Mouse (Mus musculus): ENCODE measurements at regions not wholly inside any gene's neighbourhood (a gene's known extent, or its start where the extent isn't known, plus 50 kb on each side); places are given as distances from the start of the nearest gene placed in this dataset.
A peak's percentile ranks its signal among the peaks of the same experiment; 100 is the strongest.

- DNase-seq: no peak
- intact Hi-C loops (cut with DNase I): no loop called here
These were observed 147.9 kb downstream of the Chst1 start for GRCm38 (mm10) chr2:92747406-92747805.

DNA sequence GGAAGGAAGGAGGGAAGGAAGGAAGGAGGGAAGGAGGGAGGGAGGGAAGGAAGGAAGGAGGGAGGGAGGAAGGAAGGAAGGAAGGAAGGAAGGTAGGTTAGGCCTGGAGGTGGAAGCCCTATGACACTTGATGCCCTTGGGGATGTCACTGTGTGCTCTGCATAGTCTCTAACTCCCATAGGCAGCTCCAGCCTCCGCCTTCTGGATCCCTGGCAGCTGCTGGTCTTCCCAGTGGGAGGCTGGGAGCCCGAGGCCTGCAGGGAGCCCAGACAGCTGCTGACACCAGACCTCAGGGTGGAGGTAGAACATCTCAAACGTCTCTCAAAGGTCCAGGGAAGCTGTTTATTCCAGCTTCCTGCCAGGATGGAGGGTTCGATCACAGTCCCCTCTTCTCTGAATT lies 150.6 kb downstream of the Chst1 start:
- intact Hi-C loops (cut with DNase I): loop anchor here (5.0 kb wide), 2 partner anchors 52 to 263 kb away; no protein-coding TSS in a partner anchor

DNA sequence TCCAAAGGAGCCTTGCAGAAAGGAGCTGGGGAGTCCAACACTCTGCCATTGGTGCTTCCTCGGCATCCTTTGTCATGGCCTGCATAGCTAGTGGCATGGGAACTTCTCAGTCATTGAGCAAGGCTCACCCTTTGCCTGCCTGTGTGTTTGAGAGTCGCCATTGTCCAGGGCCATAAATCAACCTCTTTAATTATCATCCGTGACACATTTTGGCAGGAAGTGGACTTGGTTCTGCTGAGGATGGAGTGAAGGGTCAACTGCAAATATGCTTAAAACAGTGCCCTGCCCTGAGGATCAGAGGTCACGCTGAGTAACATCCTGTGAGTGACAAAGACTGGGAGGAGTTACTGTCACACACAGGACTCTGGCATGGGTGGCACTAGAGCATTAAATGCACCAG lies 151.2 kb downstream of the Chst1 start:
- intact Hi-C loops (cut with DNase I): loop anchor here (5.0 kb wide), 2 partner anchors 52 to 263 kb away; no protein-coding TSS in a partner anchor
- no peak for DNase-seq

More for the DNA sequence above, 150.6 kb downstream of the Chst1 start:
- no peak for DNase-seq

DNA sequence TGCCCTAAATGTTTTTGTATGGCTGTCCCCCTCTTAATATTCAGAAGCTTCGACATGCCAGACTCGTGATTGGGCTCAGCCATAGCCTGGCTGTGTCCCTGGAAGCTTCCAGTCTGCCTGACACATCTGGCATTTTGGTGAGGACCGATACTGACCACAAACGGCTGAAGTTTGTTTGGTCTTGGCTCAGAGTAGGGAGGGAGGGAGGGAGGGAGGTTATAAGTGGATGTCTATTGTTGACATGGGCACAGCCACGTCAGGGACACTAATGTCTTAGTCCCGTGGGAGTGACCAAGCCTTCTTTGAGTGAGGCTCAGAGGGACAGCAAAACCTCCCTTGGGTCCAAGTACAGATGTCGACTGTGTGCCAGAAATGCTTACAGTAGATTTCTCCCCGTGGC lies 151.7 kb downstream of the Chst1 start:
- intact Hi-C loops (cut with DNase I): loop anchor here (5.0 kb wide), 2 partner anchors 51 to 264 kb away; no protein-coding TSS in a partner anchor
- no peak for DNase-seq

GRCm38 (mm10) chr2:92752156-92752555 lies 152.6 kb downstream of the Chst1 start:
- intact Hi-C loops (cut with DNase I): loop anchor here (5.0 kb wide), 2 partner anchors 50 to 265 kb away; no protein-coding TSS in a partner anchor
- DNase-seq: no peak

DNA sequence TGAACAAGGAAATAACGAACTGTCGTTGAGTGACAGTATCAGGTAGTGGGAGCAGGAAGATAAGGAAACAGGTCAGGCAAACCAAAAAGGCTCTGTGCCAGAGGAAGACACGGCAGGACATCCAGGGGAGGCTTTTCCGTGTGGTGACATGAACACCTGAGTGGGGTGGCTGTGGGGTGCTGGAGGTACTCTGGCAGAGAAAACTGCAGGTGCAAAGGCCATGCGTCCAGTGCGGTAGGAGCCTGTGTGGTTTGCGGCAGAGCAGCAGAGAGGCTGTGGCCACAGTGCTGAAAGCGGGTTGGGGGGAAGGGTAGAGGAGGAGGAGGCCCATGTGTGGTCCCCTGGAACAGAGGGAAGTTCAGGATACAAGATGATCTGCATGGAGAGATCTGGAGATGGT lies 153.3 kb downstream of the Chst1 start:
- DNase-seq: no peak
- intact Hi-C loops (cut with DNase I): loop anchor here (5.0 kb wide), 2 partner anchors 50 to 265 kb away; no protein-coding TSS in a partner anchor

- intact Hi-C loops (cut with DNase I): loop anchor here (5.0 kb wide), 2 partner anchors 48 to 267 kb away; no protein-coding TSS in a partner anchor
- no peak for DNase-seq
These were observed 155.2 kb downstream of the Chst1 start for GRCm38 (mm10) chr2:92754505-92755280.

GRCm38 (mm10) chr2:92756491-92756890 lies 157.0 kb downstream of the Chst1 start:
- intact Hi-C loops (cut with DNase I): no loop called here
- DNase-seq: no peak

DNA sequence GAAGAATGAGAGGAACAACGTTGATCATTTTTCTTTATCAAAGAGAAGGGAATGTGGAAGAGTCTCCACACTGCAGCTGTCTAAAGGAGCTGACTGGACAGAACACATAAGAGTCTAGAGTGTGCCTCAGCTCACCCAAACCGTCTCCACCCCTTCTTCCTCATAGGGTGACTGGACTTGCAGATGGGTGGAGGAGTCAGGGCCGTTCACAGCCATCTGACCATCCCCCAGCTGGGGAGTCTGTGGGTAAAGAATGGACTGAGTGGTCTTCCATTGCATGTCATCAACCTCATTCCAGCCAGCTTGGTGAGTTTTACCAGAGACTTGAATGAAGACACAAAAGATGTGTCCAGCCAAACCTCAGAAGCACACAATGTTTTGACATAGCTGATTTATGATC lies 156.1 kb upstream of the Syt13 start:
- intact Hi-C loops (cut with DNase I): no loop called here
- DNase-seq: no peak

GRCm38 (mm10) chr2:92763881-92764635 lies 150.8 kb upstream of the Syt13 start:
- intact Hi-C loops (cut with DNase I): no loop called here
- DNase-seq: no peak

GRCm38 (mm10) chr2:92767476-92768005 lies 147.4 kb upstream of the Syt13 start:
- intact Hi-C loops (cut with DNase I): no loop called here
- no peak for DNase-seq

DNA sequence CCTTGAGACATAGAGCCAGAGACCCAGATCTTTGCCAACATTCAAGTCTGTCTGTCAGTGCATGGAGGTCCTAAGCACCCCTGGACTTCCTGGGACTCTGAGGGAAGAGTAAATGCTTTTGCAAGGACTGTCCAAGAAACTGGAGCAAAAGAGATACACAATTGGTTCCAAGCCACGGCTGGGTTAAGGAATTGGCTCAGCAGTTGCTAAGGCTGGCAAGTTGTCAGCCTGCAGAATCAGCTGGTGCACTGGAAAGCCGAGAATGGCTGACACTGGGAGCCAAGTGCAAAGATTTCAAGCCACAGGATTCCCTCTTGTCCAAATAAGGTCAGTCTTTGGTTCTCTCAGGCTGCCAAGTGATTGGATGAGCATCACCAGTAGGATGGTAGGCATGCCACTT lies 146.8 kb upstream of the Syt13 start:
- intact Hi-C loops (cut with DNase I): no loop called here
- peak; percentile 44 to 64 for DNase-seq

DNA sequence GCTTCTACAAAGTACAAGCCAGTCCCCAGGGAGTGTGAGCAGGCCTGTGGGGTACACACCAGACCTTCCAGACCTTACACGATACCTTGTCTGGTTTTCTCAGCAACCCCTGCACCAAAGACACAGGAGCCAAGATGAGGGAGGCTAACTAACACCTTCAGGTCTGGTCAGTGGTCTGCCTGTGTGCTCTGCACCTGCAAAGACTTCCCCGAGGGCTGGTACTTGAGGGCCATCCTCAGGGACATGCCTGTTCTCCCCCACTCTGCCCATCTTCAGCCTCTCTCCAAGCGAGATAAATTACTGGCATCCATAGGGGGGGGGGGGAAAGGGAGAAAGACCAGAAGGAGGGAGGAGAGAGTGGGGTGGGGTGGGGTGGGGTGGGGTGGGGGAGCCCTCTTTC lies 145.8 kb upstream of the Syt13 start:
- intact Hi-C loops (cut with DNase I): no loop called here

DNA sequence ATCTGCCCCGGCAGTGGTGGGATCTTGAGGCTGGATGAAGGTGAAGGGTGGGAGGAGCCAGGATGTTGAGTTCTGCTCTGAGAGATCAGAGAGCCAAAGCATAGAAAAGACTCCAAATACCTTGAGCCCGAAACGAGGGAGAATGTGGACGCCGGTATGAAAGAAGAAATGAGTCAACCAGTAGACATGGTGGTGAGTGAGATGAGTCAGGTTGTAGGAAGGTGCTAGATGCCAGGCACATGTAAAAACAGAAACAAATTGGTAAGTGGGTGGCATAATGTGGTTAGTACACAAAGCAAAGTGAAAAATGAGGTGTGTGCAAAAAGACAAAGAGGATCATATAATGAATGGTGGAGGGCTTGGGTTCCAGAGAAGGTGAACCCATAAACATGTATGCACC lies 144.8 kb upstream of the Syt13 start:
- DNase-seq: no peak
- intact Hi-C loops (cut with DNase I): no loop called here

More for the DNA sequence above, 145.8 kb upstream of the Syt13 start:
- no peak for DNase-seq

- DNase-seq: no peak
- intact Hi-C loops (cut with DNase I): no loop called here
These were observed 142.3 kb upstream of the Syt13 start for GRCm38 (mm10) chr2:92772623-92773022.

- intact Hi-C loops (cut with DNase I): no loop called here
- no peak for DNase-seq
These were observed 138.4 kb upstream of the Syt13 start for GRCm38 (mm10) chr2:92776497-92776896.

GRCm38 (mm10) chr2:92779101-92779500 lies 135.8 kb upstream of the Syt13 start:
- DNase-seq: no peak
- intact Hi-C loops (cut with DNase I): no loop called here

DNA sequence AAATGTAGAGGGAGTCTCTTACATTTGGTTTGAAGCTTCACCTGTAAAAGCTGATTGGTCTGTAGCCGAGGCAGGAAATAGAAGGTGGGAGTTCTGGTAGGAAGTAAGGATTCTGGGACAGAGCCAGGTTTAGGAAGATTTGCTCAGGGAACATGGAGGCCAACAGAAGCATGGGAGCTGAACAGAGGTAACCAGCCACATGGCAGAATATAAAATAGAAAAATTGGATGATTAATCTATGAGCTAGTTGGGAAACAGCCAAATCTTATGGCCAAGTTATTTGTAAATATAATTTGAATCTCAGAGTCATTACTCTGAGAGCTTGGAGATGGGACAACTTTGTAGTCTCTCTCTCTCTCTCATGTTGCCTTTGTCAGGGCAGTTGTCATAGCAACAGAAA lies 134.9 kb upstream of the Syt13 start:
- DNase-seq: no peak
- intact Hi-C loops (cut with DNase I): no loop called here

DNA sequence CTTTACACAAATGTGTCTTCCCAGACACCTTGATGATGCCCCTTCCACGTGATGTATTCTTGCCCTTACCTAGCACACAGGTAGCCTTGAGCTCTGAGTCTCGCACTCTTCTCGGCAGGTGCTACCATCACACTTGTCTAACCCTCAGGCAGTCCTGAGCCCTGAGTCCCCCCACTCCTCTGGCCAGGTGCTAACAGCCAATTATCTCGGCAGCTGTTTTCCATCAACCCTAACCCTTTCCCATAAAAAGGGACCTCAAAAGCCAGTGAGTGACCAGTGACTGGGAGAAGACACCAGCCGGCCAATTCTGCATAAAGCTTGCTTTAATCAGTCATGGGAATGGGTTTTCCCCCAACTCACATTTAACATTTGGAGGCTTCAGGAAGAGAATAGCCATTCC lies 133.4 kb upstream of the Syt13 start:
- no peak for DNase-seq
- intact Hi-C loops (cut with DNase I): no loop called here

GRCm38 (mm10) chr2:92782621-92783020 lies 132.3 kb upstream of the Syt13 start:
- DNase-seq: no peak
- intact Hi-C loops (cut with DNase I): no loop called here

GRCm38 (mm10) chr2:92784916-92785315 lies 130.0 kb upstream of the Syt13 start:
- intact Hi-C loops (cut with DNase I): no loop called here
- no peak for DNase-seq

Measured in heart, postnatal 10 days (tissue).